Mouse (Mus musculus) spleen, adult 2 months (tissue): ENCODE data around the gene Loxl1.
A peak's percentile ranks its signal among the peaks of the same experiment; 100 is the strongest.

Experiments used
- CTCF ChIP-seq: fragments of 200-500 bp; IDR thresholded peaks from 2 replicates; pipeline ENCODE4 v1.5.1; 2011; ENCODE audit warnings: mild to moderate bottlenecking, inconsistent platforms; ENCODE audit not compliant: insufficient read depth, insufficient read length, insufficient replicate concordance; ENCODE audit errors: extremely low read depth
- POLR2A ChIP-seq: fragments of 200-500 bp; IDR thresholded peaks from 2 replicates; pipeline ENCODE4 v1.6.1; 2011; ENCODE audit warnings: low read depth, low read length, inconsistent platforms

GRCm38 (mm10) chr9:58330293-58330692 is 17.3 kb upstream of the Loxl1 start:
- TF ChIP-seq CTCF = peak; percentile 14; the same call in 1 of the 2 replicates
- TF ChIP-seq POLR2A = no peak
